Mouse (Mus musculus) embryonic facial prominence, embryonic 11.5 days (tissue): ENCODE results near the gene Henmt1. TPM values are rescaled to one million over a fixed set of nuclear protein-coding genes. Genes with fewer than 3 reads are reported as not detected.

Experiments
- ATAC-seq: fragments of 200-750 bp; cut with Nextera tagmentation; replicated peaks from 2 replicates; pipeline ENCODE4 v1.8.0; 2017; ENCODE audit warnings: low read depth; ENCODE audit not compliant: insufficient number of reproducible peaks, low FRiP score, low TSS enrichment
- DNase-seq: peaks from one replicate; pipeline ENCODE4 v3.0.0-alpha.2; 2015; ENCODE audit warnings: low spot score
- H3K27ac ChIP-seq: fragments of 300-500 bp; sonication (generic); replicated peaks from 2 replicates; pipeline ENCODE4 v1.5.1; 2014; ENCODE audit warnings: mild to moderate bottlenecking, low read depth, low read length, control low read depth
- H3K27me3 ChIP-seq: fragments of 300-500 bp; sonication (generic); 2 replicates; pipeline ENCODE4 v1.6.1; 2014; ENCODE audit warnings: mild to moderate bottlenecking, low read length, moderate library complexity, mixed read lengths; ENCODE audit not compliant: control insufficient read depth, insufficient read depth
- H3K36me3 ChIP-seq: fragments of 300-500 bp; sonication (generic); replicated peaks from 2 replicates; pipeline ENCODE4 v1.6.1; 2014; ENCODE audit warnings: low read depth, mild to moderate bottlenecking, low read length, moderate library complexity, mixed read lengths; ENCODE audit not compliant: control insufficient read depth, insufficient read depth
- H3K4me1 ChIP-seq: fragments of 300-500 bp; sonication (generic); 2 replicates; pipeline ENCODE4 v1.6.1; 2014; ENCODE audit warnings: low read length, mixed read lengths; ENCODE audit not compliant: control insufficient read depth, insufficient read depth
- H3K4me2 ChIP-seq: fragments of 300-500 bp; sonication (generic); 2 replicates; pipeline ENCODE4 v1.6.1; 2014; ENCODE audit warnings: low read depth, mild to moderate bottlenecking, control low read depth, low read length, moderate library complexity
- H3K4me3 ChIP-seq: fragments of 300-500 bp; sonication (generic); 2 replicates; pipeline ENCODE4 v1.5.1; 2014; ENCODE audit warnings: low read depth, low read length, control low read depth
- H3K9ac ChIP-seq: fragments of 300-500 bp; sonication (generic); replicated peaks from 2 replicates; pipeline ENCODE4 v1.6.1; 2014; ENCODE audit warnings: mild to moderate bottlenecking, control low read depth, low read length
- H3K9me3 ChIP-seq: fragments of 300-500 bp; sonication (generic); replicated peaks from 2 replicates; pipeline ENCODE4 v1.6.1; 2016; ENCODE audit warnings: mild to moderate bottlenecking, low read length, inconsistent platforms, mixed read lengths; ENCODE audit not compliant: control insufficient read depth
- WGBS: fragments of 180-500 bp; shearing (Covaris S2); extraction: QIAGEN DNeasy Blood & Tissue Kit; methylation state at CpG from one replicate; pipeline ENCODE4 v1.1.7; 2014; 5-methylcytosine and 5-hydroxymethylcytosine counted together
- polyA plus RNA-seq: library from polyadenylated mRNA; unstranded; fragments of >200 nt; fragmentation: Nextera tagmentation; extraction: Ambion mirVana; gene quantifications from 2 replicates; pipeline ENCODE4 v1.2.1, GENCODE M21; 2014

Henmt1 gene
- polyA plus RNA-seq, 1 experiment from 2014 or later, result 0.63 TPM

DNA sequence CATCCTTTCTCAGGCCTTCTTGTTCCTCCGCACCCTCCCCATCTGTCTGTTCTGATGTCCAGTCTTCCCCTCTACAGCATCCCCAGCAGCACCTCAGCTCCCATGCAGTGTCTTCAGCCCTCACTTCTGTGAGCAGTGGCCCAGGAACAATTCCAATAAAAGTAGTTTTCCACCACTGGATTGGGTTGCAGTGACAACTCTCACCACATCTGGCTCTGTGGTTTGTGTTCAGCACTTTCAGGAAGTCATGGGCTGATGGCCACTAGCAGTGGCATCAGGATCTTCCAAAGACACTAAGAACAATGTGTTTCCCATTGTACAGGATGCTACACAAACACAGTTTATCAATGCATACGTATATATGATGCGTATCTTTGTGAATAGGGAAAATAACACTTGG lies 26.4 kb downstream of the Henmt1 start:
- no peak overlapping the region for H3K4me2 ChIP-seq
- H3K4me1 ChIP-seq, result no peaks in the 10 kb centered on the region
- no peak overlapping the region for H3K4me3 ChIP-seq
- H3K9me3 ChIP-seq, result no peaks in the 10 kb centered on the region
- H3K27ac ChIP-seq, result no peak overlapping the region
- no peak for DNase-seq
- H3K9ac ChIP-seq, result no peak overlapping the region
- H3K27me3 ChIP-seq, result no peaks in the 10 kb centered on the region
- WGBS, result 89% methylated on average over 3 of the region's 3 CpGs
- no peak for ATAC-seq
- H3K36me3 ChIP-seq, result no peaks in the 10 kb centered on the region

- no peaks in the 10 kb centered on the region for H3K4me1 ChIP-seq
These were observed 34.4 kb downstream of the Henmt1 start for GRCm38 (mm10) chr3:108973980-108974660.

GRCm38 (mm10) chr3:108974920-108975485 lies 35.3 kb downstream of the Henmt1 start:
- H3K4me1 ChIP-seq, result no peaks in the 10 kb centered on the region
- no peak overlapping the region for H3K27ac ChIP-seq
- no peaks in the 10 kb centered on the region for H3K9me3 ChIP-seq
- DNase-seq (no peak), ATAC-seq (no peak)
- H3K27me3 ChIP-seq, result no peaks in the 10 kb centered on the region
- WGBS, result 89% methylated on average over 15 of the region's 15 CpGs
- H3K4me3 ChIP-seq, result no peak overlapping the region
- no peak overlapping the region for H3K9ac ChIP-seq
- H3K36me3 ChIP-seq, result no peaks in the 10 kb centered on the region; the same call in 1 of the 2 replicates
- H3K4me2 ChIP-seq, result no peak overlapping the region

More at GRCm38 (mm10) chr3:108973980-108974660, 34.4 kb downstream of the Henmt1 start:
- Histone ChIP-seq H3K27me3 (no peaks in the 10 kb centered on the region), H3K4me2 (no peak overlapping the region), H3K4me3 (no peak overlapping the region), H3K27ac (no peak overlapping the region), H3K9me3 (no peaks in the 10 kb centered on the region), H3K36me3 (no peaks in the 10 kb centered on the region), H3K9ac (no peak overlapping the region)
- no peak for DNase-seq
- ATAC-seq, result no peak
- 86% methylated on average over 13 of the region's 13 CpGs for WGBS

DNA sequence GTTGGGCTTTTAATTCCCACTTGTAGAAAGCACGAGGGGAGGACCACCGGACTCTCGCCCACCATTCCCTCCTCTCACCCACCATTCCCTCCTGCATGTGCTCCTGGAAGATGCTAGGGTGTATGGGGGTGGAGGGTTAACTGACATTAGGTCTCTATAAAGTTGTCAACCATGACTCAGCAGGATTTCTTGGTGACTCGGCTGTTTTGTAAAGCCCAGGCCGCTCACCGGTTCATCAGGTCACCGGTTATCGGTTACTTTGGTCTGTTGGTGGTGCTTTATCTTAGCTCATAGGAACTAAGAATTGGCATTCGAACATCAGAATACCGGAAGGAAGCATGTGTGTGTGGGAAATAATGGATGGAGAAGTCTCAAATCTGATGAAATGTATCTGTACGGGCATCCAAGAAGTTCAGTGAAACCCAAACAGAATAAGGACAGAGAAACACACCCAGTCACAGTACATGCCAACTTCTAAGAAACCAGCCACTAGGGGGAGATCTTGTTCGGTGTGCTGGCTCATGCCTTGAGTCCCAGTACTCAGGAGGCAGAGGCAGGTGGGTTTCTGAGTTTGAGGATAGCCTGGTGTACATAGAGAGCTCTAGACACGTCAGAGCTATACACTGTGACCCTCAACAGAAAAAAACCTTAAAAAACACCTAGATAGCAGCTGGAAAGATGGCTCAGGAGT lies 37.8 kb downstream of the Henmt1 start:
- Histone ChIP-seq H3K4me1 (no peaks in the 10 kb centered on the region), H3K27ac (no peak overlapping the region), H3K9ac (no peak overlapping the region), H3K4me2 (no peak overlapping the region), H3K4me3 (no peak overlapping the region), H3K9me3 (no peaks in the 10 kb centered on the region), H3K36me3 (no peaks in the 10 kb centered on the region; the same call in 1 of the 2 replicates), H3K27me3 (no peaks in the 10 kb centered on the region)
- ATAC-seq, result no peak
- DNase-seq, result no peak
- WGBS, result 93% methylated on average over 13 of the region's 13 CpGs

DNA sequence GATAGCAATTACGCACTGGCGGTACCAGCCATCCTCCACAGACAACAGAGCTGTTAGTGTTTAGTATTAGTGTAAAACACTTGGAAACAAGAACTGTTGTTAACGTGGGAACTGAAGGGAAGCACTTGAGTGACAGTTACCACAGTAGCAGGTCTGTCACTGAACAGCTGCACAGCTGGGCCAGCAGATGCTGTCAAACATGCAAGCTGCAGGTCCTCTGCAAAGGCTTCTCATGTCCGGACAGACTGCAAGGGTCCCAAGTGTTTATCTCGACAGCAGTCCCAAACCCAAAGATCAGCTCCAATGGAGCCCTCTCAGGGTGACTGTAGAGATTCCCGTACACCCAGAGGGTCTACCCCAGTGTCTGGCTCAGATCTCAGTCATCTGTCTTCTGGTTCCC lies 42.3 kb downstream of the Henmt1 start:
- H3K9me3 ChIP-seq, result no peaks in the 10 kb centered on the region
- no peak overlapping the region for H3K9ac ChIP-seq
- no peaks in the 10 kb centered on the region for H3K4me1 ChIP-seq
- DNase-seq (no peak), ATAC-seq (no peak)
- H3K4me3 ChIP-seq, result no peak overlapping the region
- no peak overlapping the region for H3K4me2 ChIP-seq
- no peaks in the 10 kb centered on the region; the same call in 1 of the 2 replicates for H3K36me3 ChIP-seq
- WGBS, result 85% methylated on average over 6 of the region's 6 CpGs
- no peaks in the 10 kb centered on the region for H3K27me3 ChIP-seq
- H3K27ac ChIP-seq, result no peak overlapping the region

- DNase-seq (no peak), ATAC-seq (no peak)
- no peak overlapping the region for H3K9ac ChIP-seq
- H3K27me3 ChIP-seq, result no peaks in the 10 kb centered on the region
- H3K4me3 ChIP-seq, result no peak overlapping the region
- H3K4me1 ChIP-seq, result no peaks in the 10 kb centered on the region
- WGBS, result 86% methylated on average over 5 of the region's 5 CpGs
- no peaks in the 10 kb centered on the region; the same call in 1 of the 2 replicates for H3K36me3 ChIP-seq
- no peak overlapping the region for H3K4me2 ChIP-seq
- no peak overlapping the region for H3K27ac ChIP-seq
- no peaks in the 10 kb centered on the region for H3K9me3 ChIP-seq
These were observed 44.3 kb downstream of the Henmt1 start for GRCm38 (mm10) chr3:108983989-108984388.

- 66% methylated on average over 1 of the region's 1 CpGs for WGBS
- ATAC-seq (no peak), DNase-seq (no peak)
- Histone ChIP-seq H3K4me2 (no peak overlapping the region), H3K9me3 (no peaks in the 10 kb centered on the region), H3K27ac (no peak overlapping the region), H3K9ac (no peak overlapping the region), H3K4me3 (no peak overlapping the region), H3K4me1 (no peaks in the 10 kb centered on the region), H3K36me3 (no peaks in the 10 kb centered on the region), H3K27me3 (no peaks in the 10 kb centered on the region)
These were observed 46.9 kb downstream of the Henmt1 start for GRCm38 (mm10) chr3:108986534-108986933.
